Mouse (Mus musculus): ENCODE measurements around the gene Dtd2. TPM values are rescaled to one million over a fixed set of nuclear protein-coding genes. Genes with fewer than 3 reads are reported as not detected.

Gene Dtd2
- polyA plus RNA-seq, 1 experiment = 9.1 TPM

GRCm38 (mm10) chr12:51970352-51971069 lies 35.8 kb downstream of the Dtd2 start:
- no peak for TF ChIP-seq POLR2A (IDR thresholded peaks at IDR 0.05; ENCODE audit: control insufficient read depth, low read depth, low read length)
- TF ChIP-seq CTCF (IDR thresholded peaks at IDR 0.05; ENCODE audit: control insufficient read depth, insufficient read depth, insufficient replicate concordance, low read depth, low read length) = no peak
- Histone ChIP-seq H3K27ac (ENCODE audit: control insufficient read depth, insufficient read depth, low read depth, low read length) (peak overlapping the region; percentile 73), H3K4me1 (ENCODE audit: control insufficient read depth, insufficient read depth, low read length) (no peaks in the 10 kb centered on the region; the same call in 1 of the 2 replicates), H3K36me3 (ENCODE audit: control insufficient read depth, insufficient read depth, low read length) (no peaks in the 10 kb centered on the region), H3K4me3 (ENCODE audit: control insufficient read depth, low read depth, low read length) (peak overlapping the region; percentile 99), H3K27me3 (ENCODE audit: control insufficient read depth, insufficient read depth, low read length) (no peaks in the 10 kb centered on the region)

GRCm38 (mm10) chr12:51969876-51970275 lies 36.4 kb downstream of the Dtd2 start:
- Histone ChIP-seq H3K36me3 (ENCODE audit: control insufficient read depth, insufficient read depth, low read length) (no peaks in the 10 kb centered on the region), H3K4me3 (ENCODE audit: control insufficient read depth, low read depth, low read length) (no peak overlapping the region), H3K4me1 (ENCODE audit: control insufficient read depth, insufficient read depth, low read length) (no peaks in the 10 kb centered on the region; the same call in 1 of the 2 replicates), H3K27ac (ENCODE audit: control insufficient read depth, insufficient read depth, low read depth, low read length) (no peak overlapping the region), H3K27me3 (ENCODE audit: control insufficient read depth, insufficient read depth, low read length) (no peaks in the 10 kb centered on the region)
- TF ChIP-seq POLR2A (IDR thresholded peaks at IDR 0.05; ENCODE audit: control insufficient read depth, low read depth, low read length) (no peak), CTCF (IDR thresholded peaks at IDR 0.05; ENCODE audit: control insufficient read depth, insufficient read depth, insufficient replicate concordance, low read depth, low read length) (no peak)

- H3K4me3 ChIP-seq (ENCODE audit: control insufficient read depth, low read depth, low read length) = no peak overlapping the region
- no peaks in the 10 kb centered on the region for H3K27me3 ChIP-seq (ENCODE audit: control insufficient read depth, insufficient read depth, low read length)
- no peaks in the 10 kb centered on the region for H3K36me3 ChIP-seq (ENCODE audit: control insufficient read depth, insufficient read depth, low read length)
- no peaks in the 10 kb centered on the region; the same call in 1 of the 2 replicates for H3K4me1 ChIP-seq (ENCODE audit: control insufficient read depth, insufficient read depth, low read length)
- no peak overlapping the region for H3K27ac ChIP-seq (ENCODE audit: control insufficient read depth, insufficient read depth, low read depth, low read length)
- TF ChIP-seq CTCF (IDR thresholded peaks at IDR 0.05; ENCODE audit: control insufficient read depth, insufficient read depth, insufficient replicate concordance, low read depth, low read length) (no peak), POLR2A (IDR thresholded peaks at IDR 0.05; ENCODE audit: control insufficient read depth, low read depth, low read length) (no peak)
Observed at GRCm38 (mm10) chr12:51969092-51969491, 37.2 kb downstream of the Dtd2 start.

- no peaks in the 10 kb centered on the region; the same call in 1 of the 2 replicates for H3K4me1 ChIP-seq (ENCODE audit: control insufficient read depth, insufficient read depth, low read length)
- H3K4me3 ChIP-seq (ENCODE audit: control insufficient read depth, low read depth, low read length) = no peak overlapping the region
- H3K27ac ChIP-seq (ENCODE audit: control insufficient read depth, insufficient read depth, low read depth, low read length) = no peak overlapping the region
- H3K27me3 ChIP-seq (ENCODE audit: control insufficient read depth, insufficient read depth, low read length) = no peaks in the 10 kb centered on the region
- no peaks in the 10 kb centered on the region for H3K36me3 ChIP-seq (ENCODE audit: control insufficient read depth, insufficient read depth, low read length)
- TF ChIP-seq POLR2A (IDR thresholded peaks at IDR 0.05; ENCODE audit: control insufficient read depth, low read depth, low read length) = no peak
- TF ChIP-seq CTCF (IDR thresholded peaks at IDR 0.05; ENCODE audit: control insufficient read depth, insufficient read depth, insufficient replicate concordance, low read depth, low read length) = no peak
Observed at GRCm38 (mm10) chr12:51967915-51968595, 38.2 kb downstream of the Dtd2 start.

GRCm38 (mm10) chr12:51957626-51958025 lies 48.7 kb downstream of the Dtd2 start:
- Histone ChIP-seq H3K36me3 (ENCODE audit: control insufficient read depth, insufficient read depth, low read length) (no peaks in the 10 kb centered on the region), H3K27ac (ENCODE audit: control insufficient read depth, insufficient read depth, low read depth, low read length) (no peak overlapping the region), H3K4me1 (ENCODE audit: control insufficient read depth, insufficient read depth, low read length) (no peaks in the 10 kb centered on the region), H3K4me3 (ENCODE audit: control insufficient read depth, low read depth, low read length) (no peak overlapping the region), H3K27me3 (ENCODE audit: control insufficient read depth, insufficient read depth, low read length) (no peaks in the 10 kb centered on the region)
- TF ChIP-seq CTCF (IDR thresholded peaks at IDR 0.05; ENCODE audit: control insufficient read depth, insufficient read depth, insufficient replicate concordance, low read depth, low read length) = no peak
- TF ChIP-seq POLR2A (IDR thresholded peaks at IDR 0.05; ENCODE audit: control insufficient read depth, low read depth, low read length) = no peak

GRCm38 (mm10) chr12:51952309-51952708 lies 54.0 kb downstream of the Dtd2 start:
- Histone ChIP-seq H3K27ac (ENCODE audit: control insufficient read depth, insufficient read depth, low read depth, low read length) (no peak overlapping the region), H3K4me3 (ENCODE audit: control insufficient read depth, low read depth, low read length) (no peak overlapping the region), H3K4me1 (ENCODE audit: control insufficient read depth, insufficient read depth, low read length) (no peaks in the 10 kb centered on the region), H3K27me3 (ENCODE audit: control insufficient read depth, insufficient read depth, low read length) (no peaks in the 10 kb centered on the region), H3K36me3 (ENCODE audit: control insufficient read depth, insufficient read depth, low read length) (peaks cover 1% of the 10 kb centered on the region; the same call in 1 of the 2 replicates)
- TF ChIP-seq CTCF (IDR thresholded peaks at IDR 0.05; ENCODE audit: control insufficient read depth, insufficient read depth, insufficient replicate concordance, low read depth, low read length) (no peak), POLR2A (IDR thresholded peaks at IDR 0.05; ENCODE audit: control insufficient read depth, low read depth, low read length) (no peak)

GRCm38 (mm10) chr12:51947498-51947945 lies 58.8 kb downstream of the Dtd2 start:
- no peak overlapping the region for H3K4me3 ChIP-seq (ENCODE audit: control insufficient read depth, low read depth, low read length)
- TF ChIP-seq POLR2A (IDR thresholded peaks at IDR 0.05; ENCODE audit: control insufficient read depth, low read depth, low read length) (no peak), CTCF (IDR thresholded peaks at IDR 0.05; ENCODE audit: control insufficient read depth, insufficient read depth, insufficient replicate concordance, low read depth, low read length) (no peak; the same call in 1 of the 2 replicates)
- H3K4me1 ChIP-seq (ENCODE audit: control insufficient read depth, insufficient read depth, low read length) = no peaks in the 10 kb centered on the region
- H3K27ac ChIP-seq (ENCODE audit: control insufficient read depth, insufficient read depth, low read depth, low read length) = no peak overlapping the region
- H3K27me3 ChIP-seq (ENCODE audit: control insufficient read depth, insufficient read depth, low read length) = no peaks in the 10 kb centered on the region
- H3K36me3 ChIP-seq (ENCODE audit: control insufficient read depth, insufficient read depth, low read length) = peaks cover 1% of the 10 kb centered on the region; the same call in 1 of the 2 replicates

Data from testis, adult 2 months (tissue).